Mouse (Mus musculus) limb, embryonic 12.5 days (tissue): ENCODE measurements around the gene Gabrg1. TPM values are rescaled to one million over a fixed set of nuclear protein-coding genes. Genes with fewer than 3 reads are reported as not detected.

Experiments
- ATAC-seq: fragments of 200-750 bp; cut with Nextera tagmentation; 2 replicates; pipeline ENCODE4 v1.8.0; 2017; ENCODE audit warnings: low read depth, moderate TSS enrichment; ENCODE audit not compliant: insufficient number of reproducible peaks, insufficient read depth, low FRiP score, low TSS enrichment
- H3K27ac ChIP-seq: fragments of 300-500 bp; sonication (generic); 2 replicates; pipeline ENCODE4 v1.5.1; 2016; ENCODE audit warnings: mild to moderate bottlenecking, moderate library complexity
- H3K27me3 ChIP-seq: fragments of 300-500 bp; sonication (generic); 2 replicates; pipeline ENCODE4 v1.6.1; 2016; ENCODE audit warnings: mild to moderate bottlenecking, moderate library complexity
- H3K36me3 ChIP-seq: fragments of 300-500 bp; sonication (generic); 2 replicates; pipeline ENCODE4 v1.6.1; 2016; ENCODE audit warnings: mild to moderate bottlenecking, moderate library complexity
- H3K4me1 ChIP-seq: fragments of 300-500 bp; sonication (generic); replicated peaks from 2 replicates; pipeline ENCODE4 v1.6.1; 2016
- H3K4me2 ChIP-seq: fragments of 300-500 bp; sonication (generic); 2 replicates; pipeline ENCODE4 v1.6.1; 2016; ENCODE audit warnings: mild to moderate bottlenecking, moderate library complexity
- H3K4me3 ChIP-seq: fragments of 300-500 bp; sonication (generic); replicated peaks from 2 replicates; pipeline ENCODE4 v1.5.1; 2016; ENCODE audit warnings: mild to moderate bottlenecking
- H3K9ac ChIP-seq: fragments of 300-500 bp; sonication (generic); replicated peaks from 2 replicates; pipeline ENCODE4 v1.6.1; 2016; ENCODE audit warnings: mild to moderate bottlenecking, moderate library complexity
- H3K9me3 ChIP-seq: fragments of 300-500 bp; sonication (generic); 2 replicates; pipeline ENCODE4 v1.6.1; 2016; ENCODE audit warnings: mild to moderate bottlenecking, moderate library complexity
- WGBS: fragments of 180-500 bp; shearing (Covaris S2); methylation state at CpG from one replicate; pipeline ENCODE4 v1.1.7; 2016; 5-methylcytosine and 5-hydroxymethylcytosine counted together
- polyA plus RNA-seq: library from polyadenylated mRNA; unstranded; fragments of >200 nt; fragmentation: Nextera tagmentation; extraction: Ambion mirVana; gene quantifications from 2 replicates; pipeline ENCODE4 v1.2.1, GENCODE M21; 2016

Gabrg1 gene
- polyA plus RNA-seq, result 0.04 TPM in 1 of 2 replicates, not detected in the other

GRCm38 (mm10) chr5:70842192-70843095, at the start of gene Gabrg1:
Gene Gabrg1, minus strand, starts transcription at chr5:70842617.
- peak; percentile 90 for ATAC-seq
- Histone ChIP-seq H3K9me3 (no peaks in the 10 kb centered on the region), H3K36me3 (no peaks in the 10 kb centered on the region), H3K27ac (no peak within 1 kb of the TSS), H3K27me3 (peaks cover 2% of the 10 kb centered on the region; the same call in 1 of the 2 replicates), H3K9ac (no peak within 1 kb of the TSS), H3K4me1 (peaks cover 6% of the 10 kb centered on the region; the same call in 1 of the 2 replicates), H3K4me2 (peak within 1 kb of the TSS; percentile 58), H3K4me3 (peak within 1 kb of the TSS; percentile 31)
- WGBS, result 4% methylated on average over 19 of the region's 19 CpGs

- no peaks in the 10 kb centered on the region for H3K4me1 ChIP-seq
- 74% methylated on average over 3 of the region's 3 CpGs for WGBS
These were observed 41.6 kb upstream of the Gabrg1 start for GRCm38 (mm10) chr5:70884026-70884425.

DNA sequence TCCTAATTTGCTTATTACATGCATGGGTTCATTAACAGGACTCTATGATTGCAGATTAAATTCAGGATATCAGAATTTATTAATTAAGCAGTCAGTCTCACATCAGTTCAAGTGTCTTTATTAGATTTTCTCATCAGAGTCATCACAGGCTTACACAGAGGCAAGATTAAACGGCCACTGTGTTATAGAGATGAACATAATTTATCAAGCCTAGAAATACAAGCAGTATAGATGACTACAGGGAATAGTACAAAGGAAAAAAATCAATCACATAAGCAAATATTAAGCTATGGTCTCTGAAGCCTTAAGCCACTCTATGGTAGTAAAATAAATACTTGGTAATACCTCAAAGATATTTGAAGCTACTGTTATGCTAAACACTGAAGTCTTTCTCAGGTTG, 27.7 kb upstream of the Gabrg1 start:
- 78% methylated on average over 1 of the region's 1 CpGs for WGBS
- Histone ChIP-seq H3K4me1 (no peaks in the 10 kb centered on the region), H3K9me3 (no peaks in the 10 kb centered on the region), H3K36me3 (no peaks in the 10 kb centered on the region), H3K27me3 (no peaks in the 10 kb centered on the region), H3K4me2 (no peak overlapping the region), H3K27ac (no peak overlapping the region), H3K9ac (no peak overlapping the region), H3K4me3 (no peak overlapping the region)
- no peak for ATAC-seq

More at GRCm38 (mm10) chr5:70884026-70884425, 41.6 kb upstream of the Gabrg1 start:
- H3K9ac ChIP-seq, result no peak overlapping the region
- H3K9me3 ChIP-seq, result no peaks in the 10 kb centered on the region
- H3K36me3 ChIP-seq, result no peaks in the 10 kb centered on the region
- H3K27ac ChIP-seq, result no peak overlapping the region
- no peak for ATAC-seq
- no peaks in the 10 kb centered on the region for H3K27me3 ChIP-seq
- no peak overlapping the region for H3K4me2 ChIP-seq
- no peak overlapping the region for H3K4me3 ChIP-seq

GRCm38 (mm10) chr5:70843096-70843734, 798 bp upstream of the Gabrg1 start:
- Histone ChIP-seq H3K27me3 (peaks cover 2% of the 10 kb centered on the region; the same call in 1 of the 2 replicates), H3K4me3 (peak overlapping the region; percentile 31), H3K9me3 (no peaks in the 10 kb centered on the region), H3K4me1 (peaks cover 6% of the 10 kb centered on the region; the same call in 1 of the 2 replicates), H3K27ac (no peak overlapping the region), H3K9ac (no peak overlapping the region), H3K36me3 (no peaks in the 10 kb centered on the region), H3K4me2 (peak overlapping the region; percentile 58)
- WGBS, result 17% methylated on average over 11 of the region's 11 CpGs
- ATAC-seq, result peak; percentile 95

DNA sequence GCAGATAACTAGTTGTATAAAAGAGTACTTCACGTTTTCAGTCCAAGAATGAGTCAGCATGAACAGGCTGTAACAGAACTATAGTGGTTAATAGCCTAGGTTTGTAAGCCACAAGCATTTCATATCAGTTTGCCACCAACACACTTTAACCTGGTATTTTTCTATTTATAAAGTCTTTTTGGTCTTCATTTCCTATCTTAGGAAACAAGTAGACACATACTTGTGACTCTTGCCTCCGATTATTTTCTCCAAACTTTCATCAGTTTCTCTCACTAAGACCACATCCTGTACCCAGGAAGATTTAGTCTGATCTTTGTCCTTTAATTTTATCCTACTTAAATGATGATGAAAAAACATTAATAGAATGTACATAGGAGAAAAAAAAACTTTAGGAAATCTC, 23.7 kb downstream of the Gabrg1 start:
- WGBS, result 81% methylated on average over 2 of the region's 2 CpGs
- no peak overlapping the region for H3K9ac ChIP-seq
- no peak for ATAC-seq
- H3K4me1 ChIP-seq, result no peaks in the 10 kb centered on the region
- no peaks in the 10 kb centered on the region for H3K27me3 ChIP-seq
- no peaks in the 10 kb centered on the region for H3K36me3 ChIP-seq
- H3K4me2 ChIP-seq, result no peak overlapping the region
- H3K27ac ChIP-seq, result no peak overlapping the region
- no peaks in the 10 kb centered on the region for H3K9me3 ChIP-seq
- no peak overlapping the region for H3K4me3 ChIP-seq

- no peaks in the 10 kb centered on the region for H3K27me3 ChIP-seq
- no peak overlapping the region for H3K27ac ChIP-seq
- H3K4me1 ChIP-seq, result no peaks in the 10 kb centered on the region
- no peak for ATAC-seq
- no peaks in the 10 kb centered on the region for H3K36me3 ChIP-seq
- WGBS, result 88% methylated on average over 2 of the region's 2 CpGs
- 0 out of 2 replicates have a peak, but pooled peaks cover 2% of the 10 kb centered on the region for H3K9me3 ChIP-seq
- H3K4me2 ChIP-seq, result no peak overlapping the region
- no peak overlapping the region for H3K9ac ChIP-seq
- H3K4me3 ChIP-seq, result no peak overlapping the region
These were observed 106.3 kb downstream of the Gabrg1 start for GRCm38 (mm10) chr5:70736156-70736555.

GRCm38 (mm10) chr5:70704361-70704760, 138.1 kb downstream of the Gabrg1 start:
- Histone ChIP-seq H3K4me3 (no peak overlapping the region), H3K36me3 (no peaks in the 10 kb centered on the region), H3K4me1 (no peaks in the 10 kb centered on the region), H3K27me3 (no peaks in the 10 kb centered on the region), H3K9me3 (no peaks in the 10 kb centered on the region), H3K4me2 (no peak overlapping the region), H3K27ac (no peak overlapping the region), H3K9ac (no peak overlapping the region)
- no peak for ATAC-seq
